Mouse (Mus musculus) embryo, embryonic 11 days (tissue): ENCODE data around the gene Wrap73.

ENCODE experiments used
- DNase-seq: peaks from one replicate; pipeline ENCODE4 v3.0.0-alpha.2; 2015

The Wrap73 gene

DNA sequence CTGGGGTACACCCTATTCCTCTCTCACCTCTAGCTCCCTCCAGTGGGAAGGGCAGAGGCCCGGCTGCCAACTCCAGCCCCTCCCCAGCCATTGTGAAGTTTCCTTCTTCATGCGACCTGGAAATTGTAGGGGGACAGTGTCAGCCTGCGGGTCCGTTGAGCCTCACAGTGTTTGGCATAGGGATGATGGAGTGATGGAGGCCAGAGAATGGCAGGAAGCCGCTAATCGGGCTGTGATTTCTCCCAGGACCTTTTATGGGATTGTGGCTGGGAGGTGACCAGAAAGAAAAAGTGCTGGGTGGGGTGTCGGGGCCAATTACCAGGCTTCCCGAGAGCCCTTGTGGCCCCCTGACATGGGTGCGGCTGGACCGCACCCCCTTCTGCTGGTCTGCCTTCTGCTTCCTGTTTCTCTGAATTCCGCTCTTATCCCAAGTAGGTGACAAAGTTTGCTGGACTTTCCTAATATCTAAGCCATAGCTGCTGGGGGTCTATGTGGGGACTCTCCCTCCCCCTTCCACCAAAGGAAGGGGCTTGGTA, 43.9 kb downstream of the Wrap73 start:
- no peak for DNase-seq

DNA sequence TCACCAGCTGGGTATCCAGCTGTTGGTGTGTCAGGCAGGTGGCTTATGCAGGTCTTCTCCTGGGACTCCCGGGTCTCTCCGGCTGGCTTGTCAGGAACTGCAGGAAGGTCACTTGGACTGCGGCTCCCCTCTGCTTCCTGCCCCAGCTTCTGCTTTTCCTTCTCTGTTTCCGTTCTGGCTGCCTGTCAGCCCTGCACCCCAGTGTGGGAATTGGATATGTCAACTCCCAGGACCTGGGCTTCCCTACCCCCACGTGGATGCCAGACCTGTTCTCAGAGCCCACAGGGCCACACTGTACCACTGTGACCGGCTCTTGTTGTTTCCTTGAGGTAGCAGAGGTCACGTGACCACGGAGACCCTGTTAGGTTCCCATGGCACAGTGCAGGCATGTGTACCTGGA, 46.8 kb downstream of the Wrap73 start:
- DNase-seq = no peak

DNA sequence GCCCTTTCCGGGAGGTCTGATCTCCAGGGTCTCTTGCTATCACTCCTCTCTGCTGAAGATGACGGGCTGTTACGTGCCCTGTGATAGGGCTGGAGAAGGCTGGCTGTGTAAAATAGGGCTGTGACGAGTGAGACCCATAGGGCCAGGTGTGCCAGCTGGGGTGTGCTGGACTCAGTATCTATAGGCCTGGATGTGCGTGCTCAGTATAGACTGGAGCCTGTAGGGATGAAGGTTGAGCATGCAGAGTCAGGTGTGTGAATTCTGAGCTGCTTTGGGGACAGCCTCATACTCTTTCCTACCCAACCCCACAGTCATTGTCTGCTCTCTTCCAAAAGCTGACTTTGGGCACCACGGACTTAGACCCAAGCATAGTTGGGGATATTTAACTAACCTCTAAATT, 55.8 kb downstream of the Wrap73 start:
- no peak for DNase-seq

DNA sequence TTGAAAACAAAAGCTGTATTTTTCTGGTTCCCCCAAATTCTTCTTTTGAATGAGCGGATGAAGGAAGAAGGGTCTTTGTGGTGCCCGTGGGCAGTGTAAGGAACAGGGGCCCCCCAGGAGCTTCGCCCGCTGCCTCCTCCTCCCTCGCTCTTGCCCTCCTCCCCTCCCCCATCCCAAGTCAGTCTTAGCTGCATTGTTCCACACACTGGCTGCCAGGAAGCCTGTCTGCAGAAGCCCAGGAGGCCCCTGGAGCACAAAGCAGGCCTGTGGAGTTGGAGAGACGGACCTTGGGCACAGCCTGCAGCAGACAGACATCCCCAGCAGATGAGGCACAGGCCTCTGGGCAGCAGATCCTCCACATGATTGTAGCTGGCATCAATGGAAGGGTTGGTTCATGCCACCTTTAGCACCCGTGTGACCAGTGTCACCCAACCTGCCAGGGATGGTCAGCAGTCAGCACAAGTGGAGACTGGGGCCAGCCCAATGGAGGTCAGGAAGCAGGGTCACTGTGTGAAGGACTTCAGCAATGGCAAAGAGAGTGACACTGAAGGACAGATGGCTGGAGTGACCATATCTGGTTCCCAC, 56.3 kb downstream of the Wrap73 start:
- peak; percentile 66 for DNase-seq

DNA sequence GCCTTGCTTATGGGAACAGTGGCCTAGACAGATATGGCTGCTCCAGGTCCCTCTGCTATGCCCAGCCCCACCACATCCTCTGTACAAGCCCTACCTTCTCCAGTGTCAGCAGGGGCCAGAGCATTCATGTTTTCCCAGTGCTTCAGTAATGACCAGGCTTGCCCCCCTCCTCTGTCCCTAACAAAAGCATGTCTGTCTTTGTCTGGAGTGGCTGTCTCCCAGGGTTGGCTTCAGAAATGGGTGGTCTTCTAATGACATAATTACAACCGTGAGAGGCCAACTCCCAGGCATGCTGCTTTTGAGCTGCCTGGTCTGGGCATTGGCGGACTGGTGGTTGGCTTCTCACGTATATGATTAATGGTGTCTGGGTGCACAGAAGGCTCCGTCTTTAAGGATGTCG, 59.3 kb downstream of the Wrap73 start:
- no peak for DNase-seq

GRCm38 (mm10) chr4:154204532-154204931, 62.4 kb downstream of the Wrap73 start:
- DNase-seq = no peak

DNA sequence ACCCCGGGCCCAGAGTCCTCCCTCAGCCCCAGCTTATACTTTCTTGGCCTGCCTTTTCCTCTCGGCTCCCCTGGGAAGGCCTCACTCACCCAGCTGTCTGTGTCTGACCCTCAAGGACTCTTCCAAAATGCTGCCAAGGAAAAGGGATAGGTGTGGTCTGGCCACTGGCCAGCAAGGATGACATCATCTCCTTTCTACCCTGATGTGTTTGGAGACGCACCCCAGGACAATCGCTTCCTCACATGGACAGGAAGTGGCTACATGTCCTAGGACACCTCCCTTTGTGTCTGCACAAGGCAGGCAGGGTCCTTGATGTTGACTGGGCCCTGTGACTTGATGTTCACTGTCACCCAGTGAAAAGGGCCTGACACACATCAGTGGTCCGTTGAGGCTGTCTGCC, 63.2 kb downstream of the Wrap73 start:
- no peak for DNase-seq

GRCm38 (mm10) chr4:154207261-154207660, 65.1 kb downstream of the Wrap73 start:
- peak; percentile 86 for DNase-seq

DNA sequence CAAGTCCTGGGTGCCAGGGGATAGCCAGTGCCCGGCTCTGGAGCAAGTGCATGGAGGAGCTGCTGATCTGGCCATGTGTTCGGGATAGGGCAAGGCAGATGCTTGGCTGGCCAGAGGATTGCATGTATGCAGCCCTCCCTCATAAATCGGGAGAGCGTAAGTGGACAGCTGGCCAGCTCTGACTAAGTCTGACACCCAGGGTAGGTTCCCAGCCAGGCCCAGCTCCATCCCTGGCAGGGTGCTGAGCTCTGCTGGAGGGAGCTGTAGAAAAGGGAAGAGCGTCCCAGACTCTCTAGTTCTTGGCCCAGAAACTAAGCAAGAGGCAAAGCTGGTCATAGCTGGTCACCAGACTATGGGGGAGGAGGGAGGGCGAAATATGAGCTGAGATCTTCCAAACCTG, 66.9 kb downstream of the Wrap73 start:
- no peak for DNase-seq

GRCm38 (mm10) chr4:154209825-154210224, 67.7 kb downstream of the Wrap73 start:
- DNase-seq = no peak

GRCm38 (mm10) chr4:154211459-154211858, 69.3 kb downstream of the Wrap73 start:
- DNase-seq = no peak

GRCm38 (mm10) chr4:154213586-154213985, 71.4 kb downstream of the Wrap73 start:
- DNase-seq = no peak

DNA sequence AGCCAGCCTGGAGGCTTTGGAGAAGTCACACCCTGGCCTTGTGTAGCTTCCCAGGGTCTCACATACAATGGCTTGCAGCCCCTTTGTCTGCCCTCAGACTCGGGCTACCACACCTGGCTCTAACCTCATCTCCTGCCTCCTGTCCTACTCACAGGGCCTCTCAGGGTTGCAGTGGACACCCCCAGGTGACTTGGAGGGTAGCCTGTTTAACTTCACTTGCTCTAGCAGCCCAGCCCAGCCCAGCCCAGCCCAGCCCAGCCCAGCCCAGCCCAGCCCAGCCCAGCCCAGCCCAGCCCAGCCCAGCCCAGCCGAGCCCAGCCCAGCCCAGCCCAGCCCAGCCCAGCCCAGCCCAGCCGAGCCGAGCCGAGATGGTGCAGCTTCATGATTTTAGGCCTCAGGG, 71.9 kb downstream of the Wrap73 start:
- no peak for DNase-seq
